Mouse (Mus musculus): ENCODE results near the gene Yipf4.

Yipf4 gene

DNA sequence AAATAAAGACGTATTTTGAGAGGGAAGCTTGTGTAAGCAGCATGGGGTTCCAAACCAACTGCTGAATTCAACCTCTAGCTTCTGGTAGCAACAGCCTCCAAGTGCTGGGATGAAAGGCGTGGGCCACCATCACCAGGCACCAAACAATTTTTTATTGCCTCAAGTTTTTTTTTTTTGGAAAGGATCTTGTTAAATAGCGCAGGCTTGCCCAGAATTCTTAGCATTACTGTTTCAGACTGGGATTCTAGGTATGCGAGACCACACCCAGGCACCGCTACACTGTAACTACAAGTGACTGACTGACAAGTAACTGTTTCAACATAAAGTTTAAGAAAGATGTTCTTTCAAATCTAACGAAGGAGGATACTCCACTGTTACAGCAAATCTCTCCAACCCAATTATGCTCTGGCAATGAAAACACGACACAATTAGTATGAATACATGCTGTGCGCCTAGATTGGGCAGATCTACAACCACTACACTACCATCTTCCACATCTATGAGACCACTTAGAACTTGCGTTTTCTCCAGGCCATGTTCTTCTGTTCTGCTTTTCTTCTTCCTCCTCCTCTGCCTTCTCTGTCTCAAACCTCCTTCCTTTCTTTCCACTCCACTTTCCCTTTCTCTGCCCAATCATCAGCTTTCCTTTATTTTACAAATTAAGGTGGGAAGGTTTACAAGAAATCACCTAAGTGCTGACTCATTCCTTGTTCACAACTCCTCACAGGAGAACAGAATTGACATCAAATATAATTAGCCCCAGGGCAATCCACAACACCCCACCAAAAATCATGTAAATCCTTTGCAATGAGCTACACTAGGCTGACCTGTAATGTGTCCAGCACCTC is 37.7 kb downstream of the Yipf4 start:
- no peak for DNase-seq

DNA sequence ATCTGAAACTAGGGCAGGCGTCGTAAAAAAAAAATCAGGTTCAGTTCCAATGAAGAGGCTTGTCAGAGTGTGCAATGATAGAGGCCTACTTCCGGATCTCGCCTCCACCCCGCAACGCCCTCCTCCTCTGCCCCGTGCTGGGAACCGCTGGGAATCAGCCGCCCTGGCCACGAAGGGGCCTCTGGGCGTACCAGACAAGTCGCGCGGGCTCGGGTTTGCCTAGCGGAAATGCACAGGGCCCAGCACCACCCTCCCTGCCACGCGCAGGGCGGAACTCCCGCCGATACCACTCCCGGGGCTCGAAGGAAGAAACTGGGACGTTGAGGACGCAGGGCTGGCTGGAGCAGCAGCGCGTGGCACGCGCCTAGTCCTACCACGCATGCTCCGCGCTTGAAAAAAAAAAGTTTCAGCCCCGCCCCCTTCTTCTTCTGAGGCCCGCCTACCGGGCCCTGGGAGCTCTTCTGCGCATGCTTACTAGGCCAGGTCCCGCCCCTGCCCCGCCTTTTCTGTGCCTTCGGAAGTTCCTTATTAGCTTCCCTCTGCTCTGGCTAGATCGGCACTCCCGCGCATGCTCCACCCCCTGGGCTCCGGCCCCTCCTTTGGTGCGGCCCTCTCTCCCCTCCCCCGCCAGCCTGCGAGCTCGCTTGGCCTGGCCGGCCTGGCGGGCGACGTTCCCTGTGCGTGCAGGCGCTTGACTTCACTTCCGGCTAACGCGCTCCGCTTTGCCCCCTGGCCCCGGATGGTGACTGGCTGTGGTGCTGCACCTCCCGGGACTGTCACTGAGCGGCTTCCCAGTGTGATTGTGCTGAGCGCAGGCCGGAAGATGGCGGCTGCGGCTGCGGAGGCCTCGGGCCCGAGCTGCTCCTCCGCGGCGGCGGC is 38.7 kb downstream of the Yipf4 start, which contains the start of gene Birc6:
Gene Birc6, plus strand, starts transcription at position 567 of the 879 bp plus-strand sequence.
- peak; percentile 100 for DNase-seq

DNA sequence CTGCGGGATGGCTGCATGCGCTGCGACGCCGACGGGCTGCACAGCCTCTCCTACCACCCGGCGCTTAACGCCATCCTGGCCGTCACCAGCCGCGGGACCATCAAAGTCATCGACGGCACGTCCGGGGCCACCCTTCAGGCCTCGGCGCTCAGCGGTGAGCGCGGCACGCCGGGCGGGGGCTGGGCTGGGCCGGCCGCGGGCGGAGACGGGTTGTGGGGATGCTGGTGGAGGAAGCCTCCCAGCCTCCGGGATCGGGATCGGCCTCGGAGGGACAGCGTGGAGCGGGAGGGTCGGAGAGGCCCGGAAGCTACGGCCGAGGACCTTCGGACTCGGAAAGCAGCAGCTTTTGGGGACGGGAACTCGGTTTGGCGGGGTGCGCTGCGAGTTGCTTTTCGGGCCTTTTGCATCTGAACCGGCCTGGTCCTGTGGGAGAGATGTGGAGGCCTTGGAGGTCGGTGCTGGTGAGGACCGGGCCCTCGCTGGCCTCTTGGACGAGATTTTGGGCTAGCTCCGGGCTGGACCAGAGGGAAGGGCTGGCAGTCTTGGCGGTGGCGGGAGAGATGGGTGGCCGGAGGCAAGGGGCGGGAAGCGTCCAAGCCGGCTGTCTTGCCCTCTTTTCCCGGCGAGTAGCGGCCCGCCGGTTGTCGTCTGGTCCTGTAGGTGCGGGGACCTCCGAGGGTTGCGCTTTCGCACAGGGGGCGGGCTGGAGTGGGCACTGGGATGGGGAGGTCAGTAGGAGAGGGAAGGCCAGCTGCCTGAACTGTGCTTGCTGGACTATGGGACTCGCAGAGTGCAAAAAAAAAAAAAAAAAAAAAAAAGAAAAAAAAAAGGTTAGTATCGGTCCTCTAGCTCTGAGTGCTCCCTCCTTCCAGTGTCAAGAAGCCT is 39.6 kb downstream of the Yipf4 start:
- peak; percentile 46 for DNase-seq

DNA sequence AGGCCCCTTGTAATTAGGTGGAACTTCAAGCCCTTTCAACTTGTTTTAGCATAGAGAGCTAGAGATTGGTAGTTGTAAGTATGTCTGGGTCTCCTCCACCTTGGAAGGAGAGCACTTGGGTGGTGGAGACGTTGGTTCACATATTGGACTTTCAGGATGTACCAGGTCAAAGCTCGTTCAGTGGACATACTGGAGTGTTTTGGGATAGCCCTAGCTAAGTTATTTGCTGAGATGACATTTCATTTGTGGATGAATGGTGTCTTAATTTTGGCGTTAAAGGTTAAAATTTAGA is 40.2 kb downstream of the Yipf4 start:
- no peak for DNase-seq

DNA sequence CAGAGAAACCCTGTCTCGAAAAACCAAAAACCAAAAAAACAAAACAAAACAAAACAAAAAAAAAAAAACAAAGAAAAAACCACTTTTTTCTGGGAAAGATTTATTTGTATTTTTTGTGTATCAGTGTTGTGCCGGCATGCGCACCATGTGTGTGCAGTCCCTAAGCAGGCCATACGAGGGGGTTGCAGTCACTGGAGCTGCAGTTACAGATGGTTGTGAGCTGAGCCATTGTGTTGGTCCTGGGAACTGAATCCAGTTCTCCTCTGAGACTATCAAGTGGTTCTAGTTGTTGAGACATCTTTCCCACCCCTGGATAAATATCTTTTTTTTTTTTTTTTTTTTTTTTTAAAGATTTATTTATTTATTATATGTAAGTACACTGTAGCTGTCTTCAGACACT is 45.7 kb downstream of the Yipf4 start:
- DNase-seq: no peak

GRCm38 (mm10) chr17:74537526-74537925 is 48.2 kb downstream of the Yipf4 start:
- DNase-seq: no peak

- DNase-seq: no peak
These were observed 54.3 kb downstream of the Yipf4 start for GRCm38 (mm10) chr17:74543615-74544014.

Measured in lung, postnatal 10 days (tissue).